Comparison of ENCODE assay signal across 10 mouse cellular contexts in genomic region chr4:24249243-24249970, GRCm38 (mm10).
DNase-seq lines count a peak whose midpoint lies in the region; ATAC-seq and TF ChIP-seq lines count a peak whose summit lies in the region.
"Had no signal": no experiment of that assay in that cellular context is flagged by ENCODE, and none has a peak within 500 bp of the region (broad histone marks: within the 10 kb centered on the region; RNA-seq: fewer than 3 reads in every experiment).

No protein-coding gene starts in this region.

- dilution Hi-C loops in CH12.LX (cut with MboI; ENCODE audit: extremely low pct_ligation_motif_present, extremely low pct_unique_long_range_greater_than_20kb, low sequenced_read_pairs) = no loop called here

- no peaks in the 10 kb centered on the region for H3K9me3 ChIP-seq in kidney, postnatal 0 days (replicated peaks; ENCODE audit: low read length)
- H3K9me3 ChIP-seq in CH12.LX (replicated peaks; ENCODE audit: low read length) = no peaks in the 10 kb centered on the region
- no peaks in the 10 kb centered on the region for H3K9me3 ChIP-seq in heart, embryonic 12.5 days (replicated peaks)
- H3K9me3 ChIP-seq: liver, embryonic 15.5 days had no signal

- H3K27me3 ChIP-seq in kidney, postnatal 0 days (ENCODE audit: insufficient read depth, low read length) = no peaks in the 10 kb centered on the region
- no peaks in the 10 kb centered on the region for H3K27me3 ChIP-seq in CH12.LX (replicated peaks)
- no peaks in the 10 kb centered on the region for H3K27me3 ChIP-seq in heart, embryonic 12.5 days (replicated peaks)
- H3K27me3 ChIP-seq: liver, embryonic 15.5 days had no signal

- H3K4me3 ChIP-seq in kidney, postnatal 0 days (replicated peaks; ENCODE audit: low read depth, low read length) = no peak overlapping the region
- no peak overlapping the region for H3K4me3 ChIP-seq in CH12.LX (replicated peaks in 1 of 3; ENCODE audit: low read depth in 2 of 3, low read length in 2 of 3, poor library complexity in 1 of 3)
- no peak overlapping the region for H3K4me3 ChIP-seq in heart, embryonic 12.5 days
- H3K4me3 ChIP-seq: erythroblast, embryonic 14.5 days; liver, embryonic 15.5 days had no signal

- H3K36me3 ChIP-seq in kidney, postnatal 0 days (ENCODE audit: insufficient read depth, low read length) = no peaks in the 10 kb centered on the region
- no peaks in the 10 kb centered on the region for H3K36me3 ChIP-seq in CH12.LX (replicated peaks in 1 of 2; ENCODE audit: control insufficient read depth in 1 of 2, insufficient read depth in 1 of 2, low read length in 1 of 2)
- no peaks in the 10 kb centered on the region for H3K36me3 ChIP-seq in heart, embryonic 12.5 days
- H3K36me3 ChIP-seq: liver, embryonic 15.5 days had no signal

- DNase-seq in kidney, postnatal 0 days (ENCODE audit: low spot score) = peak; percentile 58
- no peak for DNase-seq in kidney, adult 18-20 months
- DNase-seq in CH12.LX (ENCODE audit: extremely low read depth) (peak; percentile 54), MN1 (ENCODE audit: low spot score) (peak; percentile 10)
- peak; percentile 40 for DNase-seq in forelimb bud, embryonic 11.5 days (ENCODE audit: low read depth, low spot score)
- no peak for DNase-seq in gastrocnemius, postnatal 36 days
- DNase-seq in gastrocnemius, postnatal 25 days = no peak

- in situ Hi-C loops in CH12.LX (cut with MboI; ENCODE audit: low pct_ligation_motif_present, low pct_unique_long_range_greater_than_20kb, low sequenced_read_pairs) = no loop called here

- peak; percentile 73 for TF ChIP-seq CTCF in kidney, postnatal 0 days (IDR thresholded peaks at IDR 0.05; ENCODE audit: low read depth)
- TF ChIP-seq CTCF in CH12.LX (conservative IDR thresholded peaks at IDR 0.05 in 1 of 2, IDR thresholded peaks at IDR 0.05 in 1 of 2; ENCODE audit: low read depth in 2 of 2, low read length in 2 of 2) = peak; percentile 34 to 68; a peak in 3 of 4 replicates

- H3K9ac ChIP-seq in kidney, postnatal 0 days (ENCODE audit: low read depth, low read length) = no peak overlapping the region
- no peak overlapping the region for H3K9ac ChIP-seq in CH12.LX (ENCODE audit: insufficient read depth, low read depth)
- H3K9ac ChIP-seq in heart, embryonic 12.5 days = no peak overlapping the region
- H3K9ac ChIP-seq: liver, embryonic 15.5 days had no signal

- intact Hi-C loops in gastrocnemius, postnatal 36 days (cut with DNase I) = loop anchor here (10.0 kb wide), 1 partner anchor 325 kb away; no protein-coding TSS in a partner anchor

- TF ChIP-seq RAD21 in CH12.LX (IDR thresholded peaks at IDR 0.05; ENCODE audit: low read depth, low read length) = peak; percentile 42

- no peak for ATAC-seq in kidney, postnatal 0 days (replicated peaks; ENCODE audit: low FRiP score, low read depth)
- no peak for ATAC-seq in heart, embryonic 12.5 days (ENCODE audit: insufficient number of reproducible peaks, low FRiP score)

- WGBS in kidney, postnatal 0 days = 41% methylated on average over 6 of the region's 6 CpGs
- 34% methylated on average over 6 of the region's 6 CpGs for WGBS in heart, embryonic 12.5 days

- no peaks in the 10 kb centered on the region for H3K4me1 ChIP-seq in kidney, postnatal 0 days (replicated peaks; ENCODE audit: insufficient read depth, low read length)
- H3K4me1 ChIP-seq in CH12.LX (ENCODE audit: control insufficient read depth in 1 of 2, insufficient read depth in 2 of 2) = no peaks in the 10 kb centered on the region
- no peaks in the 10 kb centered on the region for H3K4me1 ChIP-seq in heart, embryonic 12.5 days (replicated peaks)
- H3K4me1 ChIP-seq: liver, embryonic 15.5 days had no signal

- H3K79me2 ChIP-seq in CH12.LX (replicated peaks; ENCODE audit: control insufficient read depth, extremely low read depth, insufficient read depth, poor library complexity, severe bottlenecking) = no peaks in the 10 kb centered on the region

- no peak for TF ChIP-seq POLR2A in CH12.LX (IDR thresholded peaks at IDR 0.05; ENCODE audit: low read depth, low read length)

- TF ChIP-seq EP300 in CH12.LX (IDR thresholded peaks at IDR 0.05; ENCODE audit: low read length) = no peak

- H3K4me2 ChIP-seq in kidney, postnatal 0 days (ENCODE audit: low read length) = no peak overlapping the region
- no peak overlapping the region for H3K4me2 ChIP-seq in CH12.LX (ENCODE audit: insufficient read depth, low read depth, poor library complexity, severe bottlenecking)
- H3K4me2 ChIP-seq in heart, embryonic 12.5 days = no peak overlapping the region
- H3K4me2 ChIP-seq: liver, embryonic 15.5 days had no signal

- no peak overlapping the region for H3K27ac ChIP-seq in kidney, postnatal 0 days
- H3K27ac ChIP-seq in CH12.LX (ENCODE audit: insufficient read depth, low read depth) = no peak overlapping the region
- no peak overlapping the region for H3K27ac ChIP-seq in heart, embryonic 12.5 days (ENCODE audit: poor library complexity, severe bottlenecking)
- H3K27ac ChIP-seq: liver, embryonic 15.5 days had no signal

TF ChIP-seq in CH12.LX, 34 proteins besides CTCF, POLR2A, EP300 and RAD21:
- TF ChIP-seq MAZ (IDR thresholded peaks at IDR 0.05; ENCODE audit: low read depth, low read length) = no peak
- TF ChIP-seq SMC3 (IDR thresholded peaks at IDR 0.05; ENCODE audit: low read depth, low read length) = peak; percentile 57
- no peak for TF ChIP-seq PAX5 (IDR thresholded peaks at IDR 0.05; ENCODE audit: low read length)
- TF ChIP-seq RCOR1 (conservative IDR thresholded peaks at IDR 0.05; ENCODE audit: low read depth, low read length) = no peak
- TF ChIP-seq USF2 (conservative IDR thresholded peaks at IDR 0.05; ENCODE audit: low read depth, low read length) = no peak

Comparison
In these comparisons a context has a peak if more than half of its experiments do, and no peak if none do; other contexts are left out.
1. DNase-seq: peak in kidney, postnatal 0 days (single experiment), CH12.LX (single experiment), MN1 (single experiment) and forelimb bud, embryonic 11.5 days (single experiment); none in kidney, adult 18-20 months (single experiment), gastrocnemius, postnatal 36 days (0 of 2) and gastrocnemius, postnatal 25 days (single experiment).